Comparison of ENCODE assay signal across 16 mouse cellular contexts in the genomic region with DNA sequence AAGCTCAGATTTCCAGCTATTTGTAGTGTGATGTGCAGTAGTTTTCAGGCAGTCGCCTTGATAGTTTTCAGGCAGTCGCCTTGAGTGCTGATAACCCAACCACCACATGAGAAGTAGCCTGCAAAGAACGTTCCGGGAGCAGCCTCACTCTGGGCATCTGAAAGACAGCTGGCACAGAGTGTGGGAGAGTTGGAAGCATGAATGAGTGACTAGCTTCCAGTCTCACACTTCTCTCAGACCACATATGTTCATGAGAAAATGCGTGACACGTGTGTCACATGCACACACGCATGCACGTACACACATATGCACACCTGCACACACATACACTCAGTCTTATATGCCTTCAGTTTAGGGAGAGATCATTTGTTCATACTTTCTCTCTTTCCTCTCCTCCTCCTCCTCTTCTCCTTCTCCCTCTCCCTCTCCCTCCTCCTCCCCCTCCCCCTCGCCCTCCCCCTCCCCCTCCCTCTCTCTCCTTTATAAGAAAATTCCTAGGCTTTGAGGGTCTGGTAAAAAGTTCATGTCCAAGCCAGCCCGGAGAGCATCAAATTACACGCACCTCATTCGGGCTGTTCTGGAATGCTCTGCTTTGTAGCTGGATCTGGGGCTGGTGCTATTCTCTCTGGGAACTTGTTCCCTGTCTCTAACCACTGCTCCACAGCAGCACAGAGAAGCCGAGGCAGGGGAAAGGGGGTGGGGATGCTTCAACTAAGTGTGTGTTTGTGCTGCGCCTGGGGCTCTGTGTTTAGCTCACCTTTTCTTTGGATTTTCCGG. TPM values are rescaled to one million over a fixed set of nuclear protein-coding genes. Genes with fewer than 3 reads are reported as not detected.
DNase-seq lines count a peak whose midpoint lies in the region; ATAC-seq lines count a peak whose summit lies in the region.
"Had no signal": no experiment of that assay in that cellular context is flagged by ENCODE, and none has a peak within 500 bp of the region (broad histone marks: within the 10 kb centered on the region; RNA-seq: fewer than 3 reads in every experiment).

No protein-coding gene starts in this region.

- 0 out of 2 replicates have a peak overlapping the region, but pooled peaks have one; percentile 7 for H3K27ac ChIP-seq in neural tube, embryonic 12.5 days

- no peaks in the 10 kb centered on the region for H3K27me3 ChIP-seq in megakaryocyte, embryonic 14.5 days (replicated peaks)
- H3K27me3 ChIP-seq in neural tube, embryonic 12.5 days (replicated peaks), result no peaks in the 10 kb centered on the region

- peak overlapping the region; percentile 70 for H3K4me3 ChIP-seq in megakaryocyte, embryonic 14.5 days (replicated peaks)
- no peak overlapping the region for H3K4me3 ChIP-seq in neural tube, embryonic 12.5 days
- H3K4me3 ChIP-seq: erythroblast, embryonic 14.5 days; midbrain, embryonic 10.5 days had no signal

- no peaks in the 10 kb centered on the region for H3K9me3 ChIP-seq in megakaryocyte, embryonic 14.5 days
- no peaks in the 10 kb centered on the region for H3K9me3 ChIP-seq in neural tube, embryonic 12.5 days
- H3K9me3 ChIP-seq: G1E had no signal

- intact Hi-C loops in heart, postnatal 36 days (cut with DNase I), result no loop called here

- H3K36me3 ChIP-seq in megakaryocyte, embryonic 14.5 days (replicated peaks; ENCODE audit: low read length), result peaks cover 37% of the 10 kb centered on the region
- H3K36me3 ChIP-seq in neural tube, embryonic 12.5 days, result no peaks in the 10 kb centered on the region; the same call in 1 of the 2 replicates
- H3K36me3 ChIP-seq: G1E; midbrain, embryonic 10.5 days had no signal

- no peak for ATAC-seq in megakaryocyte, adult 5-6 weeks (ENCODE audit: poor library complexity, severe bottlenecking)
- no peak for ATAC-seq in neural tube, embryonic 12.5 days (ENCODE audit: low FRiP score, low read depth)

- WGBS in neural tube, embryonic 12.5 days, result 63% methylated on average over 14 of the region's 15 CpGs

- H3K4me2 ChIP-seq in neural tube, embryonic 12.5 days (replicated peaks), result peak overlapping the region; percentile 22; the same call in 1 of the 2 replicates
- H3K4me2 ChIP-seq: liver, embryonic 11.5 days had no signal

- H3K4me1 ChIP-seq in megakaryocyte, embryonic 14.5 days, result peaks cover 100% of the 10 kb centered on the region
- H3K4me1 ChIP-seq in neural tube, embryonic 12.5 days, result peaks cover 66% of the 10 kb centered on the region

- peak; percentile 54 for DNase-seq in embryo, embryonic 11 days
- DNase-seq in embryo, embryonic 10.5 days (ENCODE audit: low spot score), result no peak
- DNase-seq in forelimb bud, embryonic 11.5 days (ENCODE audit: low read depth, low spot score), result peak; percentile 78
- DNase-seq in kidney, postnatal 10 days, result no peak
- DNase-seq in heart, postnatal 36 days, result no peak
- DNase-seq: adrenal gland, adult 2 months; cerebellum, adult 2 months; heart, postnatal 10 days; thymus, postnatal 4 days had no signal

- 0 out of 2 replicates have a peak overlapping the region, but pooled peaks have one; percentile 1 for H3K9ac ChIP-seq in neural tube, embryonic 12.5 days

RNA-seq across cellular contexts. Expression of gene Phc2, which starts 37.8 kb away (rescaled TPM):
- 56.0 and 121 TPM in 2 replicates for polyA plus RNA-seq in megakaryocyte, embryonic 14.5 days (2012; ENCODE audit: insufficient read depth, low replicate concordance)
- 34.1 and 34.5 TPM in 2 replicates for total RNA-seq in megakaryocyte, adult 5-6 weeks (2015)
- total RNA-seq in megakaryocyte, adult 5-6 weeks (2017), result 17.0 and 18.8 TPM in 2 replicates
- 163 and 167 TPM in 2 replicates for polyA plus RNA-seq in neural tube, embryonic 12.5 days (2016; fragmentation: Nextera tagmentation; extraction: Ambion mirVana)
- 10 to 100 TPM; 32.2 to 45.7 TPM for total RNA-seq in heart, postnatal 36 days (2021)

Comparison
In these comparisons a context has a peak if more than half of its experiments do, and no peak if none do; other contexts are left out.
1. DNase-seq: peak in embryo, embryonic 11 days (single experiment) and forelimb bud, embryonic 11.5 days (single experiment); none in embryo, embryonic 10.5 days (single experiment), kidney, postnatal 10 days (single experiment) and heart, postnatal 36 days (0 of 2).